Mouse (Mus musculus) left cerebral cortex, adult 11 months (tissue): ENCODE data around the gene Pms2.
A peak's percentile ranks its signal among the peaks of the same experiment; 100 is the strongest.

Experiments used
- DNase-seq: peaks from one replicate; pipeline ENCODE4 v3.0.0; 2022; ENCODE audit warnings: low spot score

Gene Pms2

GRCm38 (mm10) chr5:143909417-143910400, at the start of gene Pms2, which contains the start of gene Aimp2:
Gene Pms2, plus strand, starts transcription at chr5:143909964.
Gene Aimp2, minus strand, starts transcription at chr5:143909847.
- DNase-seq = peak; percentile 96

GRCm38 (mm10) chr5:143871547-143872169, 38.1 kb upstream of the Pms2 start:
- DNase-seq = no peak

GRCm38 (mm10) chr5:143874571-143874970, 35.2 kb upstream of the Pms2 start:
- DNase-seq = no peak

- no peak for DNase-seq
These were observed 24.5 kb upstream of the Pms2 start for GRCm38 (mm10) chr5:143885274-143885673.

- DNase-seq = no peak
These were observed 19.0 kb upstream of the Pms2 start for GRCm38 (mm10) chr5:143890741-143891140.

- no peak for DNase-seq
These were observed 17.4 kb upstream of the Pms2 start for GRCm38 (mm10) chr5:143892255-143892886.

- no peak for DNase-seq
These were observed 16.4 kb upstream of the Pms2 start for GRCm38 (mm10) chr5:143893396-143893795.

GRCm38 (mm10) chr5:143897635-143898330, 12.0 kb upstream of the Pms2 start, which contains the start of gene Ankrd61:
Gene Ankrd61, minus strand, starts transcription at chr5:143897685.
- DNase-seq = no peak

- DNase-seq = no peak
These were observed 7.7 kb upstream of the Pms2 start for GRCm38 (mm10) chr5:143902111-143902510.

GRCm38 (mm10) chr5:143903813-143904212, 6.0 kb upstream of the Pms2 start:
- no peak for DNase-seq

GRCm38 (mm10) chr5:143906429-143906828, 3.3 kb upstream of the Pms2 start:
- DNase-seq = no peak

GRCm38 (mm10) chr5:143908926-143909325, 838 bp upstream of the Pms2 start:
- DNase-seq = no peak

GRCm38 (mm10) chr5:143916221-143916620, 6.5 kb downstream of the Pms2 start:
- no peak for DNase-seq

- no peak for DNase-seq
These were observed 7.7 kb downstream of the Pms2 start for GRCm38 (mm10) chr5:143917418-143917817.

- no peak for DNase-seq
These were observed 8.4 kb downstream of the Pms2 start for GRCm38 (mm10) chr5:143918120-143918519.

GRCm38 (mm10) chr5:143924781-143925452, 15.2 kb downstream of the Pms2 start:
- DNase-seq = no peak

GRCm38 (mm10) chr5:143927875-143928274, 18.1 kb downstream of the Pms2 start, which contains the start of gene Gm42421:
Gene Gm42421, plus strand, starts transcription at chr5:143928175.
- no peak for DNase-seq

GRCm38 (mm10) chr5:143929291-143929690, 19.5 kb downstream of the Pms2 start:
- DNase-seq = no peak

GRCm38 (mm10) chr5:143930656-143931055, 20.9 kb downstream of the Pms2 start:
- DNase-seq = no peak

- no peak for DNase-seq
These were observed 22.3 kb downstream of the Pms2 start for GRCm38 (mm10) chr5:143931863-143932580.

- DNase-seq = no peak
These were observed 23.1 kb downstream of the Pms2 start, which contains the start of gene Rsph10b for GRCm38 (mm10) chr5:143932831-143933230. Gene Rsph10b, plus strand, starts transcription at chr5:143933035.
